Mouse (Mus musculus) bone marrow, adult 2 months (tissue): ENCODE measurements around the gene Stard13.

Source experiments
- CTCF ChIP-seq: fragments of 200-500 bp; IDR thresholded peaks from 2 replicates; pipeline ENCODE4 v1.5.1; 2011; ENCODE audit warnings: low read length, control low read depth; ENCODE audit not compliant: control insufficient read depth, insufficient read depth
- POLR2A ChIP-seq: fragments of 200-500 bp; IDR thresholded peaks from 2 replicates; pipeline ENCODE4 v1.6.1; 2011; ENCODE audit warnings: low read depth, mild to moderate bottlenecking, control low read depth, low read length, borderline replicate concordance; ENCODE audit not compliant: control insufficient read depth

DNA sequence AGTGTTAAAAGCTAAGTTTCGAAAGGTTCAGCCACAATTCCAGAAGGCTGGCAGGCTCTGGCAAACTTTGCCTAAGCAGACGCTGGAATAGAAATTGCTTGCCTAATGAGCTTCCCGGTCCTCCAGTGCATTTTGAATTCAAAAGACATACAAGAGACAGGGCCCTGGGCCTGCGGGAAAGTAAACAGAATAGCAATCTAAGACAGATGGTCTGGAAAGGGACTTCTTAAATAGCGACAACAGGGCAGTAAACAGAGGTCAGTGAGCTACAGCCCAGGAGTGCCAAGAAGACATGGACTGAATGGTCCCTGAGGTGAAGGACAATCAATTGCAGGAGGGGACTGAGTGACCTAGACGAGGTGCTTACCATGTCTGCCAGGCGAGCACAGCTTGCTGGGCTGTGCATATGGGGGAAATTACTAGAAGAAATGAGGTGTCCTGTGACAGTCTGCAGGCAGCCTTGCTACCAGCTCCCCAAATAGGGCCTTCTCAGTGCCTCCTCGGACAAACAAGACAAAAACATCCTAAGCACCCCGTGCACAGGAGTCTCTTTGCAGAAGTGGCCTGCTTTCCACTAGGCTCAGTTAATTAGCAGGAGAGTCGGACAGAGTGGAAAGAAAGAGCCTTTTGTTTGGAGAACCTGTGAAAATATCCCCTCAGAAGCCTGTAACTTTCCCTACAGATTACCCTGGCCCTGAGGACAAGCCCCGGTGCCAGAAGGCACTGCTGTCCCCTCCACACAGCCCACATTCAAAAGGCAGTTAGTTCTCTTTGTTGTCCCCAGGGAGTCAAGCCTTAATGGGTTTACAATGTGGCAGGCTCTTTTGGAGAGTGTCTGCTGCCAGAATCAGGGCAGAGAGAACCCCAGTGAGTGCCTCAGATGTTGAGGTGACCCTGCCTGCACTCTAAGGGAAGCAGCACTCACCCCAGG, 90.7 kb downstream of the Stard13 start:
- no peak for TF ChIP-seq CTCF
- TF ChIP-seq POLR2A: no peak
